Mouse (Mus musculus) hematopoietic stem cell, adult 5-6 weeks (primary cell): ENCODE data around the gene Chchd10. TPM values are rescaled to one million over a fixed set of nuclear protein-coding genes. Genes with fewer than 3 reads are reported as not detected.

Source experiments
- total RNA-seq: library from RNA; stranded (forward); fragments of 172-1452, 232-1000 nt; gene quantifications from 2 replicates; pipeline ENCODE4 v1.2.3, GENCODE M21; 2017

Gene Chchd10
- total RNA-seq, 1 experiment from 2014 or later = 52.1 TPM

Other genes with a start within 250 kb of the Chchd10 start
- 27.9 and 29.3 TPM in 2 replicates for gene Cabin1, start 168.8 kb upstream of the Chchd10 start, total RNA-seq
- gene Ddt, start 159.7 kb upstream of the Chchd10 start, total RNA-seq = 44.2 and 44.6 TPM in 2 replicates
- gene Gm20441, start 152.2 kb upstream of the Chchd10 start, total RNA-seq = not detected in 2 replicates
- 12.2 and 12.6 TPM in 2 replicates for gene Gstt3, start 151.7 kb upstream of the Chchd10 start, total RNA-seq
- gene Gstt1, start 134.5 kb upstream of the Chchd10 start, total RNA-seq = 4.7 and 5.6 TPM in 2 replicates
- gene Gstt4, start 110.6 kb upstream of the Chchd10 start, total RNA-seq = not detected in 2 replicates
- 19.4 and 24.0 TPM in 2 replicates for gene Gstt2, start 95.7 kb upstream of the Chchd10 start, total RNA-seq
- 339 and 626 TPM in 2 replicates for gene Mif, start 72.9 kb upstream of the Chchd10 start, total RNA-seq
- 1.8 and 4.2 TPM in 2 replicates for gene Derl3, start 39.7 kb upstream of the Chchd10 start, total RNA-seq
- gene Smarcb1, start 11.5 kb upstream of the Chchd10 start, total RNA-seq = 68.7 and 101 TPM in 2 replicates
- gene Mmp11, start 3.4 kb downstream of the Chchd10 start, total RNA-seq = 0.79 and 18.0 TPM in 2 replicates
- gene Gm867, start 7.5 kb downstream of the Chchd10 start, total RNA-seq = not detected in 2 replicates
- not detected in 2 replicates for gene Vpreb3, start 9.9 kb downstream of the Chchd10 start, total RNA-seq
- gene Gm5134, start 21.4 kb downstream of the Chchd10 start, total RNA-seq = 0.15 and 1.3 TPM in 2 replicates
- 5.6 and 8.6 TPM in 2 replicates for gene Zfp280b, start 99.5 kb downstream of the Chchd10 start, total RNA-seq
- gene Slc5a4b, start 177.8 kb downstream of the Chchd10 start, total RNA-seq = not detected in 2 replicates
- not detected in 2 replicates for gene Slc5a4a, start 214.3 kb downstream of the Chchd10 start, total RNA-seq